Mouse (Mus musculus) limb, embryonic 13.5 days (tissue): Measurements from ENCODE around the gene Plxnb1. TPM values are rescaled to one million over a fixed set of nuclear protein-coding genes. Genes with fewer than 3 reads are reported as not detected.
A peak's percentile ranks its signal among the peaks of the same experiment; 100 is the strongest.

Source experiments
- ATAC-seq: fragments of 200-750 bp; cut with Nextera tagmentation; 2 replicates; pipeline ENCODE4 v1.8.0; 2017; ENCODE audit warnings: low read depth, moderate number of reproducible peaks, moderate TSS enrichment; ENCODE audit not compliant: low FRiP score
- H3K27ac ChIP-seq: fragments of 300-500 bp; sonication (generic); 2 replicates; pipeline ENCODE4 v1.5.1; 2015; ENCODE audit warnings: inconsistent platforms, mild to moderate bottlenecking, moderate library complexity
- H3K27me3 ChIP-seq: fragments of 300-500 bp; sonication (generic); 2 replicates; pipeline ENCODE4 v1.6.1; 2015; ENCODE audit warnings: mild to moderate bottlenecking, inconsistent platforms
- H3K36me3 ChIP-seq: fragments of 300-500 bp; sonication (generic); 2 replicates; pipeline ENCODE4 v1.6.1; 2015; ENCODE audit warnings: inconsistent platforms, mild to moderate bottlenecking, moderate library complexity
- H3K4me1 ChIP-seq: fragments of 300-500 bp; sonication (generic); 2 replicates; pipeline ENCODE4 v1.6.1; 2015; ENCODE audit warnings: inconsistent platforms
- H3K4me2 ChIP-seq: fragments of 300-500 bp; sonication (generic); replicated peaks from 2 replicates; pipeline ENCODE4 v1.6.1; 2015; ENCODE audit warnings: inconsistent platforms, mild to moderate bottlenecking, moderate library complexity
- H3K4me3 ChIP-seq: fragments of 300-500 bp; sonication (generic); 2 replicates; pipeline ENCODE4 v1.5.1; 2015; ENCODE audit warnings: moderate library complexity, mild to moderate bottlenecking, inconsistent platforms
- H3K9ac ChIP-seq: fragments of 300-500 bp; sonication (generic); 2 replicates; pipeline ENCODE4 v1.6.1; 2015; ENCODE audit warnings: mild to moderate bottlenecking, inconsistent platforms
- H3K9me3 ChIP-seq: fragments of 300-500 bp; sonication (generic); 2 replicates; pipeline ENCODE4 v1.6.1; 2016; ENCODE audit warnings: inconsistent platforms
- WGBS: fragments of 180-500 bp; shearing (Covaris S2); methylation state at CpG from one replicate; pipeline ENCODE4 v1.1.7; 2015; 5-methylcytosine and 5-hydroxymethylcytosine counted together
- polyA plus RNA-seq: library from polyadenylated mRNA; unstranded; fragments of >200 nt; fragmentation: Nextera tagmentation; extraction: Ambion mirVana; gene quantifications from 2 replicates; pipeline ENCODE4 v1.2.1, GENCODE M21; 2015

The Plxnb1 gene
- polyA plus RNA-seq, 1 experiment from 2014 or later: 13.4 TPM

GRCm38 (mm10) chr9:109111101-109111500, 15.9 kb downstream of the Plxnb1 start:
- H3K4me3 ChIP-seq: no peak overlapping the region
- H3K4me1 ChIP-seq: peaks cover 13% of the 10 kb centered on the region
- WGBS: 83% methylated on average over 4 of the region's 4 CpGs
- no peak for ATAC-seq
- no peaks in the 10 kb centered on the region for H3K9me3 ChIP-seq
- H3K27ac ChIP-seq: no peak overlapping the region
- H3K36me3 ChIP-seq: peaks cover 99% of the 10 kb centered on the region
- no peaks in the 10 kb centered on the region for H3K27me3 ChIP-seq
- H3K4me2 ChIP-seq: no peak overlapping the region
- no peak overlapping the region for H3K9ac ChIP-seq

GRCm38 (mm10) chr9:109111591-109111990, 16.4 kb downstream of the Plxnb1 start:
- no peak for ATAC-seq
- Histone ChIP-seq H3K9me3 (no peaks in the 10 kb centered on the region), H3K27me3 (no peaks in the 10 kb centered on the region), H3K9ac (no peak overlapping the region), H3K4me1 (peaks cover 9% of the 10 kb centered on the region), H3K4me2 (no peak overlapping the region), H3K36me3 (peaks cover 99% of the 10 kb centered on the region), H3K27ac (no peak overlapping the region), H3K4me3 (no peak overlapping the region)
- WGBS: 93% methylated on average over 9 of the region's 9 CpGs

GRCm38 (mm10) chr9:109113331-109113730, 18.1 kb downstream of the Plxnb1 start:
- H3K36me3 ChIP-seq: peaks cover 100% of the 10 kb centered on the region
- no peaks in the 10 kb centered on the region for H3K9me3 ChIP-seq
- no peak overlapping the region for H3K27ac ChIP-seq
- H3K9ac ChIP-seq: no peak overlapping the region
- H3K4me1 ChIP-seq: no peaks in the 10 kb centered on the region
- H3K4me2 ChIP-seq: no peak overlapping the region
- H3K27me3 ChIP-seq: no peaks in the 10 kb centered on the region
- ATAC-seq: no peak
- WGBS: 91% methylated on average over 8 of the region's 8 CpGs
- no peak overlapping the region for H3K4me3 ChIP-seq

- Histone ChIP-seq H3K36me3 (peaks cover 100% of the 10 kb centered on the region), H3K9ac (no peak overlapping the region), H3K27me3 (no peaks in the 10 kb centered on the region), H3K4me2 (no peak overlapping the region), H3K9me3 (no peaks in the 10 kb centered on the region), H3K27ac (no peak overlapping the region), H3K4me1 (no peaks in the 10 kb centered on the region), H3K4me3 (no peak overlapping the region)
- WGBS: 93% methylated on average over 11 of the region's 11 CpGs
- no peak for ATAC-seq
These were observed 19.1 kb downstream of the Plxnb1 start for GRCm38 (mm10) chr9:109114276-109114675.

GRCm38 (mm10) chr9:109114871-109115270, 19.7 kb downstream of the Plxnb1 start:
- Histone ChIP-seq H3K36me3 (peaks cover 100% of the 10 kb centered on the region), H3K4me1 (no peaks in the 10 kb centered on the region), H3K4me3 (no peak overlapping the region), H3K27ac (no peak overlapping the region), H3K9ac (no peak overlapping the region), H3K27me3 (no peaks in the 10 kb centered on the region), H3K9me3 (no peaks in the 10 kb centered on the region), H3K4me2 (no peak overlapping the region)
- 91% methylated on average over 7 of the region's 7 CpGs for WGBS
- no peak for ATAC-seq

- Histone ChIP-seq H3K4me2 (no peak overlapping the region), H3K4me3 (no peak overlapping the region), H3K27me3 (no peaks in the 10 kb centered on the region), H3K9ac (no peak overlapping the region), H3K9me3 (no peaks in the 10 kb centered on the region), H3K36me3 (peaks cover 88% of the 10 kb centered on the region), H3K27ac (no peak overlapping the region), H3K4me1 (no peaks in the 10 kb centered on the region)
- ATAC-seq: no peak
- 92% methylated on average over 10 of the region's 10 CpGs for WGBS
These were observed 21.0 kb downstream of the Plxnb1 start for GRCm38 (mm10) chr9:109116205-109116604.

- Histone ChIP-seq H3K27ac (no peak overlapping the region), H3K9ac (no peak overlapping the region), H3K4me2 (no peak overlapping the region), H3K4me1 (peaks cover under 1% of the 10 kb centered on the region; the same call in 1 of the 2 replicates), H3K4me3 (no peak overlapping the region), H3K27me3 (no peaks in the 10 kb centered on the region), H3K9me3 (no peaks in the 10 kb centered on the region), H3K36me3 (peaks cover 69% of the 10 kb centered on the region)
- 89% methylated on average over 4 of the region's 4 CpGs for WGBS
- ATAC-seq: no peak
These were observed 22.9 kb downstream of the Plxnb1 start for GRCm38 (mm10) chr9:109118106-109118505.

- no peak for ATAC-seq
- no peak overlapping the region for H3K4me3 ChIP-seq
- no peaks in the 10 kb centered on the region for H3K27me3 ChIP-seq
- WGBS: 86% methylated on average over 9 of the region's 9 CpGs
- peaks cover 54% of the 10 kb centered on the region for H3K36me3 ChIP-seq
- no peak overlapping the region for H3K9ac ChIP-seq
- H3K4me2 ChIP-seq: no peak overlapping the region
- no peaks in the 10 kb centered on the region for H3K9me3 ChIP-seq
- no peak overlapping the region for H3K27ac ChIP-seq
- peaks cover 6% of the 10 kb centered on the region; the same call in 1 of the 2 replicates for H3K4me1 ChIP-seq
These were observed 24.4 kb downstream of the Plxnb1 start for GRCm38 (mm10) chr9:109119571-109119970.

GRCm38 (mm10) chr9:109120956-109121355, 25.8 kb downstream of the Plxnb1 start:
- Histone ChIP-seq H3K27me3 (no peaks in the 10 kb centered on the region), H3K4me2 (no peak overlapping the region), H3K36me3 (peaks cover 40% of the 10 kb centered on the region), H3K9ac (0 out of 2 replicates have a peak overlapping the region, but pooled peaks have one; percentile 15), H3K9me3 (no peaks in the 10 kb centered on the region), H3K4me3 (no peak overlapping the region), H3K27ac (no peak overlapping the region), H3K4me1 (peaks cover 6% of the 10 kb centered on the region; the same call in 1 of the 2 replicates)
- ATAC-seq: no peak
- WGBS: 88% methylated on average over 6 of the region's 6 CpGs

- no peak for ATAC-seq
- Histone ChIP-seq H3K4me3 (no peak overlapping the region), H3K27ac (no peak overlapping the region), H3K4me2 (no peak overlapping the region), H3K27me3 (no peaks in the 10 kb centered on the region), H3K9me3 (no peaks in the 10 kb centered on the region), H3K4me1 (peaks cover 6% of the 10 kb centered on the region; the same call in 1 of the 2 replicates), H3K9ac (no peak overlapping the region), H3K36me3 (peaks cover 24% of the 10 kb centered on the region)
- 47% methylated on average over 2 of the region's 2 CpGs for WGBS
These were observed 27.4 kb downstream of the Plxnb1 start for GRCm38 (mm10) chr9:109122553-109123085.

- Histone ChIP-seq H3K9ac (no peak overlapping the region; the same call in 1 of the 2 replicates), H3K4me2 (no peak overlapping the region), H3K36me3 (peaks cover 17% of the 10 kb centered on the region), H3K27me3 (no peaks in the 10 kb centered on the region), H3K27ac (no peak overlapping the region), H3K4me1 (peaks cover 6% of the 10 kb centered on the region; the same call in 1 of the 2 replicates), H3K9me3 (no peaks in the 10 kb centered on the region), H3K4me3 (no peak overlapping the region)
- 37% methylated on average over 6 of the region's 6 CpGs for WGBS
- ATAC-seq: no peak
These were observed 28.1 kb downstream of the Plxnb1 start for GRCm38 (mm10) chr9:109123266-109123665.

- 92% methylated on average over 3 of the region's 3 CpGs for WGBS
- Histone ChIP-seq H3K9me3 (no peaks in the 10 kb centered on the region), H3K36me3 (peaks cover 8% of the 10 kb centered on the region), H3K9ac (no peak overlapping the region), H3K27ac (no peak overlapping the region), H3K4me3 (no peak overlapping the region), H3K4me1 (peaks cover 6% of the 10 kb centered on the region; the same call in 1 of the 2 replicates), H3K27me3 (no peaks in the 10 kb centered on the region), H3K4me2 (no peak overlapping the region)
- ATAC-seq: no peak
These were observed 29.0 kb downstream of the Plxnb1 start for GRCm38 (mm10) chr9:109124164-109124563.

- ATAC-seq: no peak
- H3K4me2 ChIP-seq: no peak overlapping the region
- peaks cover 6% of the 10 kb centered on the region; the same call in 1 of the 2 replicates for H3K4me1 ChIP-seq
- H3K4me3 ChIP-seq: no peak overlapping the region
- no peaks in the 10 kb centered on the region for H3K27me3 ChIP-seq
- 76% methylated on average over 2 of the region's 2 CpGs for WGBS
- H3K9me3 ChIP-seq: no peaks in the 10 kb centered on the region
- H3K9ac ChIP-seq: no peak overlapping the region
- no peak overlapping the region for H3K27ac ChIP-seq
- no peaks in the 10 kb centered on the region for H3K36me3 ChIP-seq
These were observed 29.9 kb downstream of the Plxnb1 start for GRCm38 (mm10) chr9:109125043-109125442.
